Mouse (Mus musculus) testis, adult 2 months (tissue): Measurements from ENCODE around the gene H2afy2. TPM values are rescaled to one million over a fixed set of nuclear protein-coding genes. Genes with fewer than 3 reads are reported as not detected.

Experiments
- H3K27ac ChIP-seq: fragments of 200-500 bp; 2 replicates; pipeline ENCODE4 v1.5.1; 2012; ENCODE audit warnings: low read depth, low read length; ENCODE audit not compliant: control insufficient read depth, insufficient read depth
- H3K27me3 ChIP-seq: fragments of 200-500 bp; 2 replicates; pipeline ENCODE4 v1.6.1; 2012; ENCODE audit warnings: mild to moderate bottlenecking, low read length, moderate library complexity; ENCODE audit not compliant: control insufficient read depth, insufficient read depth
- H3K36me3 ChIP-seq: fragments of 200-500 bp; 2 replicates; pipeline ENCODE4 v1.6.1; 2012; ENCODE audit warnings: mild to moderate bottlenecking, low read length; ENCODE audit not compliant: control insufficient read depth, insufficient read depth
- H3K4me1 ChIP-seq: fragments of 200-500 bp; 2 replicates; pipeline ENCODE4 v1.6.1; 2012; ENCODE audit warnings: low read length; ENCODE audit not compliant: control insufficient read depth, insufficient read depth
- H3K4me3 ChIP-seq: fragments of 200-500 bp; 2 replicates; pipeline ENCODE4 v1.5.1; 2012; ENCODE audit warnings: low read depth, mild to moderate bottlenecking, low read length, moderate library complexity, mixed read lengths; ENCODE audit not compliant: control insufficient read depth
- CTCF ChIP-seq: fragments of 200-500 bp; IDR thresholded peaks from 2 replicates; pipeline ENCODE4 v1.5.1; 2012; ENCODE audit warnings: low read depth, mild to moderate bottlenecking, inconsistent platforms, low read length, moderate library complexity; ENCODE audit not compliant: control insufficient read depth, insufficient read depth, insufficient replicate concordance
- POLR2A ChIP-seq: fragments of 200-500 bp; IDR thresholded peaks from 2 replicates; pipeline ENCODE4 v1.6.1; 2012; ENCODE audit warnings: low read depth, mild to moderate bottlenecking, inconsistent platforms, low read length, moderate library complexity; ENCODE audit not compliant: control insufficient read depth
- polyA plus RNA-seq: library from polyadenylated mRNA; depleted of rRNA; stranded (reverse); fragments of >200 nt; gene quantifications from 2 replicates; pipeline ENCODE4 v1.2.3, GENCODE M21; 2012

Gene H2afy2
- polyA plus RNA-seq, 1 experiment, result 2.8 TPM

GRCm38 (mm10) chr10:61798133-61798576 is 14.2 kb upstream of the H2afy2 start:
- H3K4me3 ChIP-seq, result no peak overlapping the region
- H3K36me3 ChIP-seq, result no peaks in the 10 kb centered on the region
- no peak for TF ChIP-seq POLR2A
- TF ChIP-seq CTCF, result no peak
- no peak overlapping the region for H3K27ac ChIP-seq
- H3K4me1 ChIP-seq, result peaks cover 2% of the 10 kb centered on the region; the same call in 1 of the 2 replicates
- H3K27me3 ChIP-seq, result no peaks in the 10 kb centered on the region

GRCm38 (mm10) chr10:61795458-61795857 is 11.5 kb upstream of the H2afy2 start:
- no peak overlapping the region for H3K27ac ChIP-seq
- no peaks in the 10 kb centered on the region for H3K36me3 ChIP-seq
- no peaks in the 10 kb centered on the region for H3K27me3 ChIP-seq
- peaks cover 2% of the 10 kb centered on the region; the same call in 1 of the 2 replicates for H3K4me1 ChIP-seq
- no peak overlapping the region for H3K4me3 ChIP-seq
- TF ChIP-seq POLR2A (no peak), CTCF (no peak)

- H3K4me3 ChIP-seq, result no peak overlapping the region
- no peak for TF ChIP-seq POLR2A
- no peak for TF ChIP-seq CTCF
- H3K27ac ChIP-seq, result no peak overlapping the region
Observed at GRCm38 (mm10) chr10:61794971-61795370, 11.0 kb upstream of the H2afy2 start.

GRCm38 (mm10) chr10:61793015-61793414 is 9.1 kb upstream of the H2afy2 start:
- H3K27me3 ChIP-seq, result no peaks in the 10 kb centered on the region
- H3K27ac ChIP-seq, result no peak overlapping the region
- no peak overlapping the region for H3K4me3 ChIP-seq
- H3K36me3 ChIP-seq, result no peaks in the 10 kb centered on the region
- no peak for TF ChIP-seq POLR2A
- TF ChIP-seq CTCF, result no peak
- H3K4me1 ChIP-seq, result peaks cover 2% of the 10 kb centered on the region; the same call in 1 of the 2 replicates

More at GRCm38 (mm10) chr10:61794971-61795370, 11.0 kb upstream of the H2afy2 start:
- no peaks in the 10 kb centered on the region for H3K27me3 ChIP-seq
- no peaks in the 10 kb centered on the region for H3K36me3 ChIP-seq
- peaks cover 2% of the 10 kb centered on the region; the same call in 1 of the 2 replicates for H3K4me1 ChIP-seq

GRCm38 (mm10) chr10:61788499-61788898 is 4.6 kb upstream of the H2afy2 start:
- H3K27me3 ChIP-seq, result no peaks in the 10 kb centered on the region
- no peaks in the 10 kb centered on the region for H3K36me3 ChIP-seq
- no peak overlapping the region for H3K27ac ChIP-seq
- no peak overlapping the region for H3K4me3 ChIP-seq
- peaks cover 2% of the 10 kb centered on the region for H3K4me1 ChIP-seq
- TF ChIP-seq CTCF (no peak), POLR2A (no peak)

GRCm38 (mm10) chr10:61787541-61788313 is 3.8 kb upstream of the H2afy2 start:
- H3K27me3 ChIP-seq, result peaks cover 2% of the 10 kb centered on the region
- peaks cover 4% of the 10 kb centered on the region for H3K4me1 ChIP-seq
- no peak overlapping the region for H3K4me3 ChIP-seq
- no peak for TF ChIP-seq POLR2A
- H3K27ac ChIP-seq, result no peak overlapping the region
- H3K36me3 ChIP-seq, result no peaks in the 10 kb centered on the region

GRCm38 (mm10) chr10:61784414-61784813 is 467 bp upstream of the H2afy2 start:
- Histone ChIP-seq H3K27ac (no peak overlapping the region), H3K27me3 (peaks cover 4% of the 10 kb centered on the region), H3K36me3 (no peaks in the 10 kb centered on the region), H3K4me1 (peaks cover 7% of the 10 kb centered on the region), H3K4me3 (no peak overlapping the region)
- TF ChIP-seq CTCF (no peak), POLR2A (no peak)
